Mouse (Mus musculus) CD4-positive, CD25-positive, alpha-beta regulatory T cell, adult 9 weeks (primary cell): Measurements from ENCODE around the gene Tmem223. TPM values are rescaled to one million over a fixed set of nuclear protein-coding genes. Genes with fewer than 3 reads are reported as not detected.

ENCODE experiments used
- polyA plus RNA-seq: library from polyadenylated mRNA; unstranded; fragments of 100-300 nt; shearing (Covaris generic); gene quantifications from one replicate; pipeline ENCODE4 v1.2.1, GENCODE M21; 2017

Gene Tmem223
- polyA plus RNA-seq, 1 experiment from 2014 or later, result 114 TPM

Other genes with a start within 250 kb of the Tmem223 start
- not detected for gene Slc22a8, start 179.7 kb upstream of the Tmem223 start, polyA plus RNA-seq
- not detected for gene Slc22a6, start 153.0 kb upstream of the Tmem223 start, polyA plus RNA-seq
- not detected for gene Chrm1, start 107.2 kb upstream of the Tmem223 start, polyA plus RNA-seq
- 89.7 TPM for gene Slc3a2, start 47.6 kb upstream of the Tmem223 start, polyA plus RNA-seq
- 107 TPM for gene Wdr74, start 35.2 kb upstream of the Tmem223 start, polyA plus RNA-seq
- gene 1700092M07Rik, start 30.3 kb upstream of the Tmem223 start, polyA plus RNA-seq, result 1.3 TPM
- gene Stx5a, start 29.6 kb upstream of the Tmem223 start, polyA plus RNA-seq, result 183 TPM
- 267 TPM for gene Nxf1, start 13.9 kb upstream of the Tmem223 start, polyA plus RNA-seq
- 189 TPM for gene Tmem179b, start 3.5 kb downstream of the Tmem223 start, polyA plus RNA-seq
- gene Taf6l, start 15.4 kb downstream of the Tmem223 start, polyA plus RNA-seq, result 4.1 TPM
- 194 TPM for gene Polr2g, start 27.6 kb downstream of the Tmem223 start, polyA plus RNA-seq
- 4.8 TPM for gene Zbtb3, start 31.6 kb downstream of the Tmem223 start, polyA plus RNA-seq
- 52.7 TPM for gene Ttc9c, start 48.3 kb downstream of the Tmem223 start, polyA plus RNA-seq
- 5.2 TPM for gene Hnrnpul2, start 49.0 kb downstream of the Tmem223 start, polyA plus RNA-seq
- not detected for gene AC129217.1, start 58.8 kb downstream of the Tmem223 start, polyA plus RNA-seq
- gene Bscl2, start 66.5 kb downstream of the Tmem223 start, polyA plus RNA-seq, result 120 TPM
- gene Gng3, start 68.2 kb downstream of the Tmem223 start, polyA plus RNA-seq, result 0.36 TPM
- 0.11 TPM for gene Lrrn4cl, start 79.8 kb downstream of the Tmem223 start, polyA plus RNA-seq
- gene Ubxn1, start 100.5 kb downstream of the Tmem223 start, polyA plus RNA-seq, result 163 TPM
- gene Uqcc3, start 109.9 kb downstream of the Tmem223 start, polyA plus RNA-seq, result 103 TPM
- gene Lbhd1, start 112.7 kb downstream of the Tmem223 start, polyA plus RNA-seq, result 88.4 TPM
- gene Gm49403, start 112.9 kb downstream of the Tmem223 start, polyA plus RNA-seq, result not detected
- 66.5 TPM for gene 1810009A15Rik, start 117.9 kb downstream of the Tmem223 start, polyA plus RNA-seq
- gene Gm49416, start 117.9 kb downstream of the Tmem223 start, polyA plus RNA-seq, result not detected
- 38.9 TPM for gene Ints5, start 122.0 kb downstream of the Tmem223 start, polyA plus RNA-seq
- gene Ganab, start 127.1 kb downstream of the Tmem223 start, polyA plus RNA-seq, result 138 TPM
- gene B3gat3, start 149.4 kb downstream of the Tmem223 start, polyA plus RNA-seq, result 27.6 TPM
- gene Rom1, start 158.4 kb downstream of the Tmem223 start, polyA plus RNA-seq, result 10.9 TPM
- gene Eml3, start 158.6 kb downstream of the Tmem223 start, polyA plus RNA-seq, result 59.8 TPM
- gene Mta2, start 170.9 kb downstream of the Tmem223 start, polyA plus RNA-seq, result 130 TPM
- gene Tut1, start 182.9 kb downstream of the Tmem223 start, polyA plus RNA-seq, result 49.0 TPM
- gene Eef1g, start 196.0 kb downstream of the Tmem223 start, polyA plus RNA-seq, result 342 TPM
- 81.5 TPM for gene Ahnak, start 218.3 kb downstream of the Tmem223 start, polyA plus RNA-seq